Mouse (Mus musculus): ENCODE results near the gene Rpl18. TPM values are rescaled to one million over a fixed set of nuclear protein-coding genes. Genes with fewer than 3 reads are reported as not detected.

Gene Rpl18
- polyA plus RNA-seq (2014; fragmentation: Illumina TruSeq; extraction: RNeasy Lipid Tissue Mini Kit (QIAGEN cat#74804); ENCODE audit: low read depth, low replicate concordance) = 502 TPM

GRCm38 (mm10) chr7:45715090-45715708 lies at the start of gene Rpl18:
Rpl18 (plus strand) TSS chr7:45715457.

DNA sequence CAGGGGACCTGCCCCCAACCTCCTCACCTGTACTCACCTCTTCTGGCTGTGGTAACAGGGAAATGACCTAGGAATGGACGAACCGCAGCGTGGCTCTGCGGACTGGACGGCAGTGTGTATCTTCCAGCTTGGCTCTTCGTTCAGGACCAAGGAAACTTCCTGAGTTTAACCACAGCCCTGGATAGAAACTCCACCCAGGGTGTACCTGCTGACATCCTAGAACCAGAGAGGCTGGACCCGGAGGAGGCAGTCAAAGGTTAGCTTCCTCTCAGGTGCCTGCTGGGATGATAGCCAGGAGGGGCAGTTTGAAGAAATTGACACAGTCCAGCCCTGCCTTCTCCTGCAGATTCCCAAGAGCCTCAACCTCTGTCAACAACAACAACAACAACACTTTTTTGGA lies 49.1 kb upstream of the Rpl18 start, which contains the start of gene Fut2:
TSS of gene Fut2 (minus strand) at position 234 of the 400 bp plus-strand sequence.

GRCm38 (mm10) chr7:45683396-45684050 lies 31.7 kb upstream of the Rpl18 start, which contains the start of gene Ntn5:
Ntn5 (plus strand) TSS chr7:45684022.

DNA sequence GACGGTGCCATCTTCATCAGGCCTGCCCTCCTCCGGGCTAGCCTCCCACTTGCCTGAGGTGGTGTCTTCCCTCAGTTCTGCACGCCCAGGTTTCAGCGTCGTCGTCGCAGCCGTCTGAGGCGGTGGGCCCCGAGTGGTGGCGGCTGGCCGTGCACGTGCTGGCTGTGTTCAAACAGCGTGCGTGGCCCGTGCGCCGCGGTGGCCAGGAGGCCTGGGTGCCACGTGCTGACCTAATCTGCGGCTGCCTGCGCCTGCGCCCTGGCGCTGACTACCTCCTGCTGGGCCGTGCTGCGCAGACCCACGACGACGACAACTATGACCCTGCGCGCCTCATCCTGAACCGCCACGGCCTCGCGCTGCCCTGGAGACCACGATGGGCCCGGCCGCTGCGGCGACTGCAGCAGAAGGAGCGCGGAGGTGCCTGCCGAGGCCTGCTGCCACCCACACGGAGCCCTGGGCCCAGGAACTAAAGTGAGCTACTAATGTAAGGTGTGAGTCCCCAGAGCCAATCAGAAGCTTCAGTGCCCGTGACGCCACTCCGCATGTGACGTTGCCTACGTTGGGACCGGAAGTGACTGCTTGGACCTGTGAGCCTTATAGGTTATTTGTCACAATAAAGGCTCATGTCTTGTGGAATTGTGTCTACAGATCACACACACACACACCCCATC lies 21.2 kb upstream of the Rpl18 start, which contains the start of gene Sec1:
TSS of gene Sec1 (minus strand) at position 482 of the 671 bp plus-strand sequence.

DNA sequence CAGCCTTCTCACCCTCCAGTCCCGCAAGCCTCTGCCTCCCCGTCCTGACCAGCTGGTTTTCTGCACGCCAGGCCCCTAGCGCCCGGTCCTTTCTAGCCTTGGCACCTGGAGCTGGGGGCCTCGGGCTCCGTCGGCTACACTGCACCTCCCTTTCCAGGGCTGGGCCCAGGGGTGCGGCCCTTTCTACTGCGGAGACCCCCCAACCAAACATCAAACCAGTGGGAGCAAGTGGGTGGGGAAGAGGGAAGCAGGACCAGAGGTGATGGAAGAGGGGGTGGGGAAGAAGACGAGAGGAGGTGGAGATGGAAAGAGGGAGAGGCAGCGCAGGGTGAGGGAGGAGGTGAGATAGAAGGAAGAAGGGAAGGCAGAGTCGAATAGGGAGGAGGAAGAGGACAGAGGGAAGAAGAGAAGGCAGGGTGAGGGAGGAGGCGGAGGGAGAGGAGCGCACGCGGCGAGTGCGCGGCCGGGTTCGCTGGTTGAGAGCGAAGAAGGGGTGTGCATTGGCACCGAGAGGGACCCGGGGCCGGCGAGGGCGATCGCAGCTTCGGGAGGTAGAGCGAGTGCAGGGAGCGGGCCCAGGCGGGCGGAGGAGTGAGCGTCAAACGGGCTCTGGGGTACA lies 15.6 kb upstream of the Rpl18 start, which contains the start of gene Car11:
TSS of gene Car11 (plus strand) at position 321 of the 619 bp plus-strand sequence.

DNA sequence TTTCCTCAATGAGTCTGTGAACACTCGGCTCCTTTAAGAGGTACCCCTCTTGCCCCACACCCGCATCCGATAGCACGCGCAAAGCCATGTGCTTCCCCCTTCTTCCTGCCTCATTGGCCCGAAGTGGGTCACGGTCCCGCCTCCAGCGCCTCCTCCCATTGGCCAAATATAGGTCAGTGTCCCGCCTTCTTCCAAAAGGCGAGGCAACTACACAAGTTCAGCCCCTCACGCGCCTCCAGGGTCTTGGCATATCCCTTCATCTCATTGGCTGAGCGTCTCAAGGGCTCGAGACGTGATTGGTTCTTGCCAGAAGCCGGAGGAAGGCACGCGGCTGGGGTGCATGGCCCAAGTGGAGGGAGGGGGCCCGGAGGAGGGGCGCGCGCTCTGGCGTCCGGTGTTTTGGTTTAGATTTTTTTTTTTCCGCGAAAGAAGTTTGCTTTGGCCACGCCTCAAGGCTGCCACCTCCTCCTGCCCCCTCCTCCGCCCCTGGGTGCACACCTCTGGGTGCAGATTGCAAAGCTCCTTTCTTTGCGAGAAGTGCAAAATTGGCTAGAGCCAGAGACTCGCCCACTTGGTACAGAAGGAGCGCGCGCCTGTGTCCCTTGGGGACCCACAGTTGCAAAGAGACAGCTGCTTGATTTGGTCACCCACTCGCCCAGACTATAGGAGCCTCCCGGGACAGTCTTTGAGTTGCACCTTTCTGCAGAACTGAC lies 10.4 kb upstream of the Rpl18 start, which contains the start of gene Dbp:
TSS of gene Dbp (plus strand) at position 359 of the 713 bp plus-strand sequence.

GRCm38 (mm10) chr7:45717918-45718297 lies 2.7 kb downstream of the Rpl18 start, which contains the start of gene Sphk2:
Sphk2 (minus strand) TSS chr7:45718002.

DNA sequence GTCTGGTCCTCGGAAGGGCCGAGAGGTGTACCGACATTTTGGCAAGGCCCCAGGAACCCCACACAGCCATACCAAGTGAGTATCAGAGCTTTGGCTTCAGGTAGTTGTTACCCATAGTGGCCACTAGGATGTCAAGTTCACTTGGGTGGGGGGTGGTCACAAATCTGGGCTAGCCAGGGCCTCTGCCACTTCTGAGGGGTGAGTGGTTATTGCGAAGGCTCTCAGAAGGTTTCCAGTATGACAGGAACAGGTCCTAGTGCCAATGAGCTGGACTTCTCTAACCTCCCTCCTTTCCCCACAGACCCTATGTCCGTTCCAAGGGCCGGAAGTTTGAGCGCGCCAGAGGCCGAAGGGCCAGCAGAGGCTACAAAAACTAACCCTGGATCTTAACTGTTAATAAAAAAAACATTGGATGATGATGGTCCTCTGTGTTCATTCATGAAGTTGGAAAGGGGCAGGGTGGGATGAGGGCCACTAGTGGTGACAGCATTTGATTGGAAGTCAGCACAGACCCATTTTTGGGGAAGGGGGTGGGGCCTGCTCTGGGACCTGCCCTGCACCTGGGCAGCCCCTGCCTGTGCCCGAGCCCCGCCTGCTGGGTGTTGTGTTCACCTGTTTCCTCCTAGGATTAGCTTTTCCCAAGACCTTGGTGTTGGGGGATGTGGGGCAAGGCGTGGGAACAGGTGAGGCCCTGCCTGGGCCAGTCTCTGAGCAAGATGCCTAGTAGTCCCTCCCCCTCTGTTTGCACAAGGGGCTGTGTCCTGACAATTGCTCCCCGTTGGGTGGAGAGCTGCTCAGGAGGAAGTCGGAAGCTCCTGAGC lies 5.4 kb downstream of the Rpl18 start, which contains the start of gene Fam83e:
TSS of gene Fam83e (plus strand) at position 800 of the 821 bp plus-strand sequence.

GRCm38 (mm10) chr7:45725713-45726112 lies 10.5 kb downstream of the Rpl18 start, which contains the start of gene Spaca4:
Spaca4 (minus strand) TSS chr7:45725813.

Other genes with a start within 250 kb of the Rpl18 start
- gene Bax, start 248.6 kb upstream of the Rpl18 start, polyA plus RNA-seq (2014; fragmentation: Illumina TruSeq; extraction: RNeasy Lipid Tissue Mini Kit (QIAGEN cat#74804); ENCODE audit: low read depth, low replicate concordance) = 36.8 TPM
- gene Tulp2, start 233.6 kb upstream of the Rpl18 start, polyA plus RNA-seq (2014; fragmentation: Illumina TruSeq; extraction: RNeasy Lipid Tissue Mini Kit (QIAGEN cat#74804); ENCODE audit: low read depth, low replicate concordance) = not detected
- 1.7 TPM for gene Gm45808, start 228.6 kb upstream of the Rpl18 start, polyA plus RNA-seq (2014; fragmentation: Illumina TruSeq; extraction: RNeasy Lipid Tissue Mini Kit (QIAGEN cat#74804); ENCODE audit: low read depth, low replicate concordance)
- 13.6 TPM for gene Dhdh, start 226.7 kb upstream of the Rpl18 start, polyA plus RNA-seq (2014; fragmentation: Illumina TruSeq; extraction: RNeasy Lipid Tissue Mini Kit (QIAGEN cat#74804); ENCODE audit: low read depth, low replicate concordance)
- 147 TPM for gene Nucb1, start 205.1 kb upstream of the Rpl18 start, polyA plus RNA-seq (2014; fragmentation: Illumina TruSeq; extraction: RNeasy Lipid Tissue Mini Kit (QIAGEN cat#74804); ENCODE audit: low read depth, low replicate concordance)
- gene Ppp1r15a, start 189.2 kb upstream of the Rpl18 start, polyA plus RNA-seq (2014; fragmentation: Illumina TruSeq; extraction: RNeasy Lipid Tissue Mini Kit (QIAGEN cat#74804); ENCODE audit: low read depth, low replicate concordance) = 41.3 TPM
- 3.6 TPM for gene Plekha4, start 189.1 kb upstream of the Rpl18 start, polyA plus RNA-seq (2014; fragmentation: Illumina TruSeq; extraction: RNeasy Lipid Tissue Mini Kit (QIAGEN cat#74804); ENCODE audit: low read depth, low replicate concordance)
- gene Hsd17b14, start 160.6 kb upstream of the Rpl18 start, polyA plus RNA-seq (2014; fragmentation: Illumina TruSeq; extraction: RNeasy Lipid Tissue Mini Kit (QIAGEN cat#74804); ENCODE audit: low read depth, low replicate concordance) = not detected
- 137 TPM for gene Bcat2, start 145.3 kb upstream of the Rpl18 start, polyA plus RNA-seq (2014; fragmentation: Illumina TruSeq; extraction: RNeasy Lipid Tissue Mini Kit (QIAGEN cat#74804); ENCODE audit: low read depth, low replicate concordance)
- not detected for gene Fgf21, start 100.0 kb upstream of the Rpl18 start, polyA plus RNA-seq (2014; fragmentation: Illumina TruSeq; extraction: RNeasy Lipid Tissue Mini Kit (QIAGEN cat#74804); ENCODE audit: low read depth, low replicate concordance)
- gene Fut1, start 98.2 kb upstream of the Rpl18 start, polyA plus RNA-seq (2014; fragmentation: Illumina TruSeq; extraction: RNeasy Lipid Tissue Mini Kit (QIAGEN cat#74804); ENCODE audit: low read depth, low replicate concordance) = not detected
- gene Izumo1, start 93.6 kb upstream of the Rpl18 start, polyA plus RNA-seq (2014; fragmentation: Illumina TruSeq; extraction: RNeasy Lipid Tissue Mini Kit (QIAGEN cat#74804); ENCODE audit: low read depth, low replicate concordance) = 0.31 TPM
- gene Rasip1, start 88.0 kb upstream of the Rpl18 start, polyA plus RNA-seq (2014; fragmentation: Illumina TruSeq; extraction: RNeasy Lipid Tissue Mini Kit (QIAGEN cat#74804); ENCODE audit: low read depth, low replicate concordance) = 16.5 TPM
- gene Mamstr, start 75.5 kb upstream of the Rpl18 start, polyA plus RNA-seq (2014; fragmentation: Illumina TruSeq; extraction: RNeasy Lipid Tissue Mini Kit (QIAGEN cat#74804); ENCODE audit: low read depth, low replicate concordance) = 5.1 TPM
- gene Fut2, start 49.1 kb upstream of the Rpl18 start, polyA plus RNA-seq (2014; fragmentation: Illumina TruSeq; extraction: RNeasy Lipid Tissue Mini Kit (QIAGEN cat#74804); ENCODE audit: low read depth, low replicate concordance) = 1.1 TPM
- not detected for gene Ntn5, start 31.4 kb upstream of the Rpl18 start, polyA plus RNA-seq (2014; fragmentation: Illumina TruSeq; extraction: RNeasy Lipid Tissue Mini Kit (QIAGEN cat#74804); ENCODE audit: low read depth, low replicate concordance)
- 0.47 TPM for gene Sec1, start 21.1 kb upstream of the Rpl18 start, polyA plus RNA-seq (2014; fragmentation: Illumina TruSeq; extraction: RNeasy Lipid Tissue Mini Kit (QIAGEN cat#74804); ENCODE audit: low read depth, low replicate concordance)
- gene Car11, start 15.6 kb upstream of the Rpl18 start, polyA plus RNA-seq (2014; fragmentation: Illumina TruSeq; extraction: RNeasy Lipid Tissue Mini Kit (QIAGEN cat#74804); ENCODE audit: low read depth, low replicate concordance) = 8.2 TPM
- 17.7 TPM for gene Dbp, start 10.4 kb upstream of the Rpl18 start, polyA plus RNA-seq (2014; fragmentation: Illumina TruSeq; extraction: RNeasy Lipid Tissue Mini Kit (QIAGEN cat#74804); ENCODE audit: low read depth, low replicate concordance)
- gene Sphk2, start 2.5 kb downstream of the Rpl18 start, polyA plus RNA-seq (2014; fragmentation: Illumina TruSeq; extraction: RNeasy Lipid Tissue Mini Kit (QIAGEN cat#74804); ENCODE audit: low read depth, low replicate concordance) = 19.3 TPM
- gene Fam83e, start 5.8 kb downstream of the Rpl18 start, polyA plus RNA-seq (2014; fragmentation: Illumina TruSeq; extraction: RNeasy Lipid Tissue Mini Kit (QIAGEN cat#74804); ENCODE audit: low read depth, low replicate concordance) = not detected
- not detected for gene Spaca4, start 10.4 kb downstream of the Rpl18 start, polyA plus RNA-seq (2014; fragmentation: Illumina TruSeq; extraction: RNeasy Lipid Tissue Mini Kit (QIAGEN cat#74804); ENCODE audit: low read depth, low replicate concordance)
- not detected for gene Lmtk3, start 68.3 kb downstream of the Rpl18 start, polyA plus RNA-seq (2014; fragmentation: Illumina TruSeq; extraction: RNeasy Lipid Tissue Mini Kit (QIAGEN cat#74804); ENCODE audit: low read depth, low replicate concordance)
- gene Sult2b1, start 69.2 kb downstream of the Rpl18 start, polyA plus RNA-seq (2014; fragmentation: Illumina TruSeq; extraction: RNeasy Lipid Tissue Mini Kit (QIAGEN cat#74804); ENCODE audit: low read depth, low replicate concordance) = not detected
- 56.6 TPM for gene Cyth2, start 99.1 kb downstream of the Rpl18 start, polyA plus RNA-seq (2014; fragmentation: Illumina TruSeq; extraction: RNeasy Lipid Tissue Mini Kit (QIAGEN cat#74804); ENCODE audit: low read depth, low replicate concordance)
- 0.47 TPM for gene Kcnj14, start 109.3 kb downstream of the Rpl18 start, polyA plus RNA-seq (2014; fragmentation: Illumina TruSeq; extraction: RNeasy Lipid Tissue Mini Kit (QIAGEN cat#74804); ENCODE audit: low read depth, low replicate concordance)
- gene Grwd1, start 115.5 kb downstream of the Rpl18 start, polyA plus RNA-seq (2014; fragmentation: Illumina TruSeq; extraction: RNeasy Lipid Tissue Mini Kit (QIAGEN cat#74804); ENCODE audit: low read depth, low replicate concordance) = 13.0 TPM
- 146 TPM for gene Kdelr1, start 157.3 kb downstream of the Rpl18 start, polyA plus RNA-seq (2014; fragmentation: Illumina TruSeq; extraction: RNeasy Lipid Tissue Mini Kit (QIAGEN cat#74804); ENCODE audit: low read depth, low replicate concordance)
- gene Grin2d, start 162.9 kb downstream of the Rpl18 start, polyA plus RNA-seq (2014; fragmentation: Illumina TruSeq; extraction: RNeasy Lipid Tissue Mini Kit (QIAGEN cat#74804); ENCODE audit: low read depth, low replicate concordance) = 0.42 TPM
- gene Syngr4, start 181.3 kb downstream of the Rpl18 start, polyA plus RNA-seq (2014; fragmentation: Illumina TruSeq; extraction: RNeasy Lipid Tissue Mini Kit (QIAGEN cat#74804); ENCODE audit: low read depth, low replicate concordance) = not detected
- gene Tmem143, start 181.5 kb downstream of the Rpl18 start, polyA plus RNA-seq (2014; fragmentation: Illumina TruSeq; extraction: RNeasy Lipid Tissue Mini Kit (QIAGEN cat#74804); ENCODE audit: low read depth, low replicate concordance) = 106 TPM
- 34.2 TPM for gene Emp3, start 205.9 kb downstream of the Rpl18 start, polyA plus RNA-seq (2014; fragmentation: Illumina TruSeq; extraction: RNeasy Lipid Tissue Mini Kit (QIAGEN cat#74804); ENCODE audit: low read depth, low replicate concordance)
- gene Ccdc114, start 208.6 kb downstream of the Rpl18 start, polyA plus RNA-seq (2014; fragmentation: Illumina TruSeq; extraction: RNeasy Lipid Tissue Mini Kit (QIAGEN cat#74804); ENCODE audit: low read depth, low replicate concordance) = 2.2 TPM

Measured in heart, adult 10 weeks (tissue).